Mouse (Mus musculus) heart, adult 8-10 months (tissue): ENCODE measurements around the gene Tma7. TPM values are rescaled to one million over a fixed set of nuclear protein-coding genes. Genes with fewer than 3 reads are reported as not detected.

Source experiments
- DNase-seq: peaks from one replicate; pipeline ENCODE4 v3.0.0; 2022; ENCODE audit warnings: low spot score
- total RNA-seq, 4 experiments: library from RNA; stranded (reverse); gene quantifications; 2 replicates each; pipeline ENCODE4 v1.2.4; 2022

Gene Tma7
- total RNA-seq, 4 experiments from 2014 or later = 220 to 257 (median 236) TPM

DNA sequence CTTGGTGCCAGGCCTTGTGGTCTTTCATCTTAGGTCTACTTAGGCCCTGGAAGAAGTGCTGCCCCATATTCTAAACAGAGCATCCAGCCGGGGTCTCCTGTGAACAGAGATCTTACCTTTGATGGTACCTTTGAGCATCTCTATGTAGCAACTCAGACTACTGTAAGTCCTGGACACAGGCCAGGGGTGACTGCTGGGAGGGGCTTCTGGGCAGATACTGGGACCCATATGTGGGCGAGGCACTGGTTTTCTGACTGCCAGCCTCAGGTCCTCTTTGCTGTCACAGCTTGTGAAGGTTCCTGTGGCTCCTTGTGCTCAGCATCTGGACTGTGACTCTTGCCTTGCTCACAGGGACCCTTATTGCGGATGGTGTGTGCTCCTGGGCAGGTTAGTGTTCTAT is 20.2 kb upstream of the Tma7 start:
- DNase-seq = no peak

DNA sequence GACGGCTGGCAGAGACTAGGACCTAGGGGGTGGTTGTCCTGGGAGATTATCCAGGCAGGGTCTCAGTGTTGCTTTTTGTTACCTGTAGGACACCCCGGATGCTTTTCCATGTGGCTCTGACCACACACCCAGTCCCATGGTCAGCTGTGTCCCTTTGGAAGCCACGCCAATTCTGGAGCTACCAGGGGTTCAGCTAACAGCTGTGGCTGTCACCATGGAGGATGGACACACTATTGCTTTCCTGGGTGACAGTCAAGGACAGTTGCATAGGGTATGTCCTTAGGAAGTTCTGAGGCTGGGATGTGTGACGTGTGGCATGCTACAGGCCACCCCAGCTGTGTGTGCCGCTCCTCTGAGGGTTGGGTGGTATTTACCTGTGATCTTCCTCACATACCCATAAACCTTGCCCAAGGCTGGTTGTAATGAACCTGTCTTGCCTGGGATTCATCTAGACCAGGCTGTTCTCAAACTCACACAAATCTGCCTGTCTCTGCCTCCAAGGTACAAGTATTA is 19.6 kb upstream of the Tma7 start:
- DNase-seq = no peak

DNA sequence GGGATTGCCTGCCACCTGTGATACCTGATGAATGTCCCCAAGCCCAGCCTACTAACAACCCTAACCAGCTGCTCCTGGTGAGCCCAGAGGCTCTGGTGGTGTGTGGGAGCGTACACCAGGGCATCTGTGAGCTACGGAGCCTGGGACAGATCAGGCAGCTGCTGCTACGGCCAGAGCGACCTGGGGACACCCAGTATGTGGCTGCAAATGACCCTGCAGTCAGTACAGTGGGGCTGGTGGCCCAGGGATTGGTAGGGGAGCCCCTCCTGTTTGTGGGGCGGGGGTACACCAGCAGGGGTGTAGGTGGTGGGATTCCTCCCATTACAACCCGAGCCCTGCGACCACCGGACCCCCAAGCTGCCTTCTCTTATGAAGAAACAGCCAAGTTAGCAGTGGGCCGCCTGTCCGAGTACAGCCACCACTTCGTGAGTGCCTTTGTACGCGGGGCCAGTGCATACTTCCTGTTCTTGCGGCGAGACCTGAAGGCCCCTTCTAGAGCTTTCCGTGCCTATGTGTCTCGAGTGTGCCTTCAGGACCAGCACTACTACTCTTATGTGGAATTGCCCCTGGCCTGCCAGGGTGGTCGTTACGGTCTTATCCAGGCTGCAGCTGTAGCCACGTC is 18.0 kb upstream of the Tma7 start:
- DNase-seq = no peak

DNA sequence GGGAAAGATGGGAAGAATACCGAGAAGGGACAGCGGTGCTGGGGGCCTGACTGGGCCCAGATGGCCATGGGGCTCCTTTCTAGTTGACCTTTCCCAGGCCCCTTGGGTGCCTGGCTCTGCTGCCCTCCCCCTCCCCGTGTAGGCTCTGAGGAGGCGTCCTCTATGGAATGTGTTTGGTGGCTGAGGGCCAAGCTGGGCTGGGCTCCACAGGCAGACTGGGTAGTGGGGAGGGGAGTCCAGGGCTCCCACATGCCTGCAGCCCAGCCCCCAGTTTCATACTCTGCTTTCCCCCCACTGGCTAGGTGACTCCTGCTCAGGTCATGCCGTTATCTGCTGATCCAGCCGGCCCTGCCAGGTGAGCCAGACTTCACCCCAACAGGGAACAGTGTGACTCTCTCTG is 16.6 kb upstream of the Tma7 start:
- DNase-seq = peak; percentile 50

DNA sequence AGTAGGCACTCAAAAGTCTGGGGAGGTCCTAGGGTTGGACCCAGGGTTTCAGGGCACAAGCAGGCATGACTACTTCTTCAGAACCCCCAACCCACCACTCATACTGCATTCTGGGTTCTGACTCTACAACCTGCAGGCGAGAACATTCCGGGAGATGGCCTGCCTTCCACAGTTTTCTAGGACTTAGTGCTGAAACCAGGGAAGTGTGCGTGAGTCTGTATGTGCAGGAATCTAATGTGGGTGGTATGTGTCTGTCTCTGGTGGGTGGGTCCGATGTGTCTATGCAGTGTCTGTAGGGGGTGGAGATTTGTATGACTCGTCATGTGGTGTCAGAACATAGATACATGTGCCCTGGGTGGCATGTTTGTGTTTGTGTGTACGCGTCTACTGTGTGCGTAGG is 16.0 kb upstream of the Tma7 start:
- DNase-seq = no peak

DNA sequence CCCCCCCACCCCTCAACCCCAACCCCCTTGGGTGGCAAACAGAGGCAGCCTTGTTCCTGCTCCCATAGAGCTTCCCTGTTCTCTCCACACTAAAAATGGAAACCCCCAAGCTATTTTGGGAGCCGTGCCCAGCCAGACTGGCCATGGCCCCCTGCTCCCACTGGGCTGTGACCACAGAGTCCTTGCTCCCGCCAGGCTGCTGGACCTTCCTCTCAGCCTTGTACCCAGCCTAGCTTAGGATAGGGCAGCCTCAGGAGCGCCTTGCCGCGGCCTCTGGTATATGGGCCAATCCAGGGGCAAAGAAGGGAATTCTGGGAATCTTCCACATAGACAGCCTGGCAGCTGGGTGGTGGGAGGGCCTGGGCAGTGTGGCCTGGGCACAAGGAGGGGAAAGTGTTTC is 15.4 kb upstream of the Tma7 start:
- DNase-seq = no peak

DNA sequence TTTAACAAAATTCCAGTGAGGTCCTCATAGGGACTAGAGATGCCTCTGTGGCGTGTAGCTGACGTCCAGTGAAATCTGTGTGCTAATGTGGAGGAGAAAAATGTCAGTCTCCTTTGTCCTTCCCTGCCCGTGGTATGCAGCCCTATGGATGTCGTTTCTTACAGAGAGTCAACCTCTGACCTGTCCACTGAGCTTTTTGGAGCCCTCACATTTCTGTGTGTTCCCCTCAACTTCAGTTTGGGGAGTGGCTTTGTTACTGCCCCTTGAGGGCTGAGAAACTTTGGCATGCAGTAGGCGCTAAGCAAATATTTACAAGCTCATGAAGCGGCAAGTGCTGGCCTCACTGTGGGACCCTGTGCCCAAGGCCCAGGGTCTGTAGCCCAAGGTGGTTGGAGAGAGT is 14.9 kb upstream of the Tma7 start:
- DNase-seq = no peak

DNA sequence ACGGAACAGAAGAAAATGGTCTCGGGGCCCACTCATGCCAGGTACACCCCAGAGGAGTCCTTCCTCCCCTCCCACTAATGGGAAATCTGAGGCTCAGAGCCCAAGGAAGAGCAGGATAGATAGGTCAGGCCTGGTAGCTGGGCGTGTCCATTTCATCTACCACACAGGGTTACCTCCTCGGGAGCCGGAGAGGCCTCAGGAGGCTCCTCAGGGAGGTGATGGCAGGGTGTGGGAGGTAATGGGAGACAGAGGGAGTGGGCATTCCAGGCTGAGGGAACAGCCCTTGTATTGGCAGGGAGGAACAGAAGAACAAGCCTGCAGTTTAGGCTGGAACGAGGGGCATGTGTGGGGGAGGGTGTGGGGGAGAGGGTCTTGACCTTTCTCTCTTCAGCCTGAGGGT is 14.5 kb upstream of the Tma7 start:
- no peak for DNase-seq

DNA sequence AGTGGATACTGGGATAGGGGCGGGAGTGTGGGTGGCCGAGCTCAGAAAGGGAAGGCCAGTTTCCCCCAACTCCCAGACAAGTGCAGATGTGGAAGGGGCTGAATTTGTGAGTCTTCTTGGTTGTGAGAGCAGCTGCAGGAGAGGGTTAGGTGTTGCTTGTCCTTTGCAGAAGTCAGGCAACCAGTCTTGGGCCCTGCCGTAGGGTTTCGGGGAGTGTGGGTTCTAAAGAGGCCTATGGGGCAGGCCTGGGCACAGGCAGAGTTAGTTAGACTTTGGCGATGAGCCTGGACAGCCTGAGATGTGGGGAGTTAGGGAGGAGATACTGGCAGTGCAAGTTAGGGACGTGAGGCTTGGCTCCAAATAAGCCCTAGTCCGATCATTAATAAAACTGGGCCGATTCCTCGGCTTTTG is 13.9 kb upstream of the Tma7 start:
- no peak for DNase-seq

DNA sequence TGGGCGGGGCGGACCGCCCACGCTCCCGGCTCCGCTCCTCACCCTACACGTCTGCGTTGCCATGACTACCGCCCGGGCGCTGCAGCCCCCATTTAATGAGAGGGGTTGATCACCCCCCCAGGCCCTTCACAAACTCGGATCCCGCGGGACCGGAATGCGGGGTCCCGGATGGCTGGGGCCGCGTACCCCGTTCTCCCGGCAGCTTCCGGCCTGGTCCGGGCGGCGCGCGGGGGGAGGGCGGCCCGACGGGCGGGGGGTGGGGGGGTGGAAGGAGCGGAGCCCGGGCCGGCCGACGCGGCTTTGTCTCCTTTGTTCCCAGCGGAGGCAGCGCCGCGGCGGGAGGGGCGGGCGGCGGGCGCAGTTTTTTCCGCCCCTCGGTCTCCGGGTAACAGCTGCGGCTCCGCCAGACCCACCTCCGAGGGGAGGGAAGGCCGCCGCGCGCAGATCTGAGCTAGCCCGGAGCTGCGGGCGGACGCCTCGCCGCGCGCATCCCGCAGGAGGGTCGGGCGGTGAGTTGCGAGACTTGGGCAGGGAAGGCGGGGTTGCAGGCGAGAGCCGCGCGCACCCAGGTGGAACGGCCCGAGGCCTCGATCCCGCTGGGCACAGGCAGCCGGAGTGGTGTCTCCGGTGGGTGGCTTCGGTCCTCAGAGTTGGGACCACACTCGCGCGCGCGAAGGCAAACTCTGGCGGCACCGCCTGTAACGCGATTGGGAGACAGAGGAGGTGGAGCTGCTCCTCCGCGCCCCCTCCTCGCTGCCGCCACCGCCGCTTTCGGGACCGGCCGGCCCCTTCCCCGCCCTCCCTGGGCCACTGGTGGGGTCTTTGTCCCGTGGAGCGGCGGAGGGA is 13.0 kb upstream of the Tma7 start, which contains the start of gene Plxnb1:
Gene Plxnb1, plus strand, starts transcription at position 253 of the 846 bp plus-strand sequence.
- DNase-seq = no peak

DNA sequence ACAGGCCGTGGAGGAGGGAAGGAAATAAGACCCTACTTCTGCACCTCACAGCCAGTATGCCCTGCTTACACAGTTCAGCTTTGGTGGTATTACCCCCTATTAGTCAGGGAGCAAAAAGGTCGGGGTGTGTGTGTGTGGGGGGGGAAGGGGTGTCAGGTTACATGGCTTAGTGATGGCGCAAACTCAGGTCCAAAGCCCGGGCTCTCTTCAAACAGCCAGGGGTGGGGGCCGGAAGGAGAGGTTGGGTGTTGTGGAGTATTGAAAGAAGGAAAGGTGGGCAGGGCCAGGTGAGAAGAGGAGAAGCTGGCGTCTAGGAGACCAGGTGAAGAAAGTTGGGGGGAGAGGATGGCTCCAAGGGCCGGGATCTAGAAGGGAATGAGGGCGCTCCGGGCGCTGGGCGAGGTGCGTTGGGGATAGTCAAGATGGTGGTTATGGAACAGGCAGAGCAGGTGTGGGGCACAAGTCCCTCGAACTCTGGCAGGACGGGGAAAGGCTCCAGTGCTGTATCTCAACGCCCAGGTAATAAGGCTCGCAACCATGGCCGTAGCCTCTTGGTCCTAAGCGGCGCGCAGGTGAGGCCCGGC is 12.3 kb upstream of the Tma7 start:
- no peak for DNase-seq

DNA sequence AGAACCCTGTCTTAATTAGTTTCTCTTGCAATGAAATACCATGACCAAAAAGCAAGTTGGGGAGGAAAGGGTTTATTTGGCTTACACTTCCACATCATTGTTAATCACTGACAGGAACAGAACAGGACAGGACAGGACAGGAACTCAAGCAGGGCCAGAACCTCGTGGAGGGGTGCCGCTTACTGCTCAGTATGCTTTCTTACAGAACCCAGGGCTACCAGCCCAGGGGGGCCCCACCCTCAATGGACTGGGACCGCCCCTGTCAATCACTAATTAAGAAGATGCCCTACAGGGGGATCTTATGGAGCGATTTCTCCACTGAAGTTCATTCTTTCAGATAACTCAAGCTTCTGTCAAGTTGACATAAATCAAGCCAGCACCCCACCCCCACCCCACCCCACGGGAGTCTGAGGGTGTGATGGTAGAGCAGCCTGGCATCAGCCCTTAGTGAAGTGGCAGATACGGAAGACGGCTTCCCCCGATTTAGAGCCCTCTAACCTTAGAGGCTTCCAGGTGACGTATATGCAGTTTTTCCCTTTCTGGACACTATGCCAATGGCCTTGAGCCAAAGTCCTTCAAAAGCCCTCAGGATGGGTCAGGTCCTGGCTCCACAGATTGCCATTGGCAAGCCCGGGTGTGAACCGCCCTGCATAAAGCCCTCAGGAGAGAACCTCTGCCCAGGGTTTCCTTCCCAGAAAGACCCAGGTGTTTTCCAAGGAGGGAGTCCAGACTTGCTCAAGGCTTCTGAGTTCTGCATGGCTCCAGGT is 11.6 kb upstream of the Tma7 start:
- DNase-seq = no peak

DNA sequence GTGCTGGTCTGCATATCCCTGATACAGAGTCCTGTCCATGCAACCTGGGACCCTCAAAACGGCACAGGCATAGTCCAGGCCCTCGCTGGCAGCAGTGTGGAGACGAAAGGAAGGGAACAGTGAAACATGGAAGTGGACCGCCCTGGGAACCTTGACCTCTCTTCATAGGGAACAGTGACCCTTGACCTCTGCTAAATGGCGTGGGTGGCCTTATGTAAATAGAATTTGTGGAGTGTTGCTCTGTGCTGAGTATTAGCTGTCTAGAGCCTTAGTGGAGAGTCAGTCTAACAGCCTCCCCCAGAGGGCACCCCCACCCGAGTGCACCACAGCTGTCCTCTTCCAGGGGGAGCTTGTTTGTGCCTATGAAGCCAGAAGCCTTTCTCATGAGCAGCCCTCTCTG is 10.4 kb upstream of the Tma7 start:
- no peak for DNase-seq

DNA sequence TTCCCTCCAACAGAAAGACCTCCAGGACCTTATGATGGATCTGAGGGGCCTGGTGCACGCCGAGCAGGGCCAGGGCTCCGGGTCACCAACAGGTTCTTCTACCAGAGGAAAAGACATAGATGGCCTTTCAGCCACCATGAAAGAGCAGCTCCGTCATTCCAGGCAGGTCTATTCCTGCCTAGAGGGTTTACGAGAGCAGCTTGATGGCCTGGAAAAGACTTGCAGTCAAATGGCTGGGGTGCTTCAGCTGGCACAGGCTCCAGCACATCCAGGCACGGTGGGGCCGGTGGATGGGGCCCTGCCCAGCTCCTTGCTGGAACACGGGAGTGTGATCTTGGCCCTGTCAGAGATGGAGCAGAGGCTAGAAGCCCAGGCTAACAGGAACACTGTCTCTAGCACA is 9.4 kb upstream of the Tma7 start:
- no peak for DNase-seq

DNA sequence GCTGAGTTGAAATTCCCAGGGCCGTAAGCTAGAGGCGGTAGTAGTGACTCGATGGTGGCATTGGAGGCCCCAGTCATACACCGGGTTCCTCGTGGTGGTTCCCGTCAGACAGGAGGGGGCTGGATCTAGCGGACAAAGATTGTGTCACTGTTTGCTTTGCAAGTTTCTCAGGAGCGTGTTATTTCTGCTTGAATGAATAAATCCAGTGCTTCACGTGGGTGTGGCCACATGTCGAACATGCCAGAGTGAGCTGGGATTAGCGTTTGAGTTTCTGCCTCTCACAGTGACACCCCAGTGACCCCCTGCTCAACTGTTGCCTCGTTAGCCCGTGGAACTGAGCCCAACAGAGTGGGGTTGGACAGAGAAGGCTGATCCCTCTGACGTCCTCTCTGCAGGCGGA is 8.1 kb upstream of the Tma7 start:
- DNase-seq = no peak

DNA sequence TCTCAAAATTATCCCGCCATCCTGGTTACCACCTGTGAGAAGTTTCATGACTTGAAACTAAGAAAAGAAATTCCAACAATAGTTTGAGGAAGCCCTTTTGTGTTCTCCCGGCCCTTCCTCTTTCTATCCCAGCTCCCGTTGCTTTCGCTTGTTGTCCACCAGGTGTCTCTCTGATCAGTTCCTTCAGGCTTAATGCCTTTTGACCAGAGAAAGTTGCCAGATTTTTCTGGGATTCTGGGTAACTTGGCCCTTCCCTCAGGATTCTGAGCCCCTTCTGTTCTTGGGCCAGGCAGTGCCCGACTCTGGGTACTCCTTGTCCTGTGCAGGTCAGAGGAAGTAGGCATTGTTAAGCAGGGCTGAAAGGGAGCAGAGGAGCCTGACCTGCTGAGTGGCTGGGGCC is 5.6 kb upstream of the Tma7 start:
- DNase-seq = peak; percentile 55

DNA sequence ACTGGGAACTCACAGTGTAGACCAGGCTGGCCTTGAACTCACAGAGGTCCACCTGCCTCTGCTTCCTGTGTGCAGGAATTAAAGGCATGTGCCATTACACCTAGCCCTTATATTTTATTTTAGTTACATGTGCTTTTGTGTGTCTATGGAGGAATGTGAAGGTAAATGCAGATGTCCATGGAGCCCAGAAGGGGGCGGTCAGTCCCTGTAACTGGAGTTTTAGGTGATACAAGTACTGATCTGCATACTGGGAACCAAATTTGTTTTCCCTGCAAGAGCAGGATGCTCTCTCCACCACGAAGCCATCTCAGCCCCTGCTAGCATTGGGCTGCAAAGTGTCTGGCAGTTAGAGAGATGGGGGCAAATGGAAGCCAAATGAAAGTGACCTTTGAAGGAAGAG is 2.5 kb upstream of the Tma7 start:
- DNase-seq = no peak

DNA sequence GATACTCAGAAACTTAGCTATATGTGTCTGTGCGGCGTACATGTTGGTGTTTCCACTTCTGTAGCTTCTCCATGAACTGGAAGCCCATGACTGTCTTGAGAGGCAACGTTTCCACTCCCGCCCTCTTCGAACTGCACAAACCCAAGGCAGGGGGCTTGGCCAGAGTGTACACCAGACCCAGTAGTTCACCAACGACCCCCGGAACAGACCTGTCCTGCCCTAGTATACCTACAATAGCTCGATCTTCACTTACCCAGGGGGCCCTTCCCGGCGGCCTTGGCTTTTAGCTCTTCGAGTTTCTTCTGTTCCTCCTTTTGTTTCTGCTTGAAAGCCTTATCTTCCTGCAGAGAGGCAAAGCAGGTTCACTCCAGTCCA is 651 bp downstream of the Tma7 start:
- no peak for DNase-seq

DNA sequence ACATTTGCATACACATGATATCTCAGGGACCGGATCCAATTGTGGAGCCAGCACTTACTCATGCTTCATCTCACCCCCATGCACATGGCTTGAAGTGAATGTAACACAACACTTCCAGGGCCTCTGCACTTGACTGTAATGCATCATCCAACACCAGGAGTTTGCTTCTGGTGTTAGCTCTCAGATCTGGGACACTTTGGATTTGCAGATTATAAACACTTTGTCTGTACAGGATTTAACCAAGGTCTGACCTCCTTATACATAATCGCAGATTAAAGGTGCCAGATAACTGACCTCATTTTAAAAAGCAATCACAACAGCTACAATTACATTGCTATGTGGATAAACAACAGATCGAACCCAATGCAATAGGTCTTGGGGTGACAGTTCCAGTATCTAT is 1.9 kb downstream of the Tma7 start:
- no peak for DNase-seq

DNA sequence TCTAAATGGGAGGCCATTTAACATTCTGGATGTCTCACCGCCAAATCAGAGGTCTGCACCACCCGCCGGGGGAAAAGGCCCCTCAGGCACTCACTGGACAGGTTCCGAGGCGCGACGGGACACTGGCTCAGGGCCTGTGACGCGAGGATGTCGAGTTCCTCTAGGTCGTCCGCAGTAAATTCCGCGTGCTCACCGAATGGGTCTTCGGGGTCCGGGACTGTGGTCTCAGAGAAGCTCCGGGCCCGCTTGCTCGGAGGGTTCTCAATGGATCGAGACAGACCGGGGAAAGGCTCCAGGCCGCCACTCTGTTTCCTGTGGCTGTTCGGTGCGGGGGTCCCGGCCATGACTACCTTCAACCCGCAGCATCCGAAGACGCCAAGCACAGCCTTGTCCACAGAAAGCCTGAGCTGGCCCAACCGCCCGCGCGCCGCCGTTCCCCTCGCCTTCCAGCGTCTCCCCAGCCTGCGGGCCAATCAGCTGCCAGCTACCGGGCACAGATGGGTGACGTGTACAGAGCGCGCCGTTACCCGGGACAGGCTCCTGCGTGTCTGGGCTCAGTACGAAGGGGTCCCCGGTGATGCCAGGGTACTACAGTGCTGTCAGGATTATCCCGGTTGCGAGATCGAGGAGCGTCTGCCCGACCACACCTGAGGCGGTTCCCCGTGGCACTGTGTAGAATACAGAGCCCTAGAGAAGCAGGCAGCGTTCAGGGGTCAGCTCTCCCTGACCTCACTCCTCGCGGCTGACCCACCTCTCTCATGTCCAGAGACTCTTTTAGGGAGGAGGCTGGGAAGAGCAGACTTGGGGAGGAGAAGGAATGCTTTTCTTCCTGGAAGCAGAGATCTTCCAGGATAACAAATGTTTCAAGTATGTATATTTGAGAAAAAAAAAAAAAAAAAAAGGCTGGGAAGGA is 8.5 kb downstream of the Tma7 start, which contains the start of gene Atrip:
Gene Atrip, minus strand, starts transcription at position 464 of the 913 bp plus-strand sequence.
- peak; percentile 88 for DNase-seq
